Mouse (Mus musculus): ENCODE measurements around the gene Pik3c2b.

- TF ChIP-seq CTCF (conservative IDR thresholded peaks at IDR 0.05; ENCODE audit: low read length) (no peak), POU5F1 (IDR thresholded peaks at IDR 0.05; ENCODE audit: borderline replicate concordance, low read length) (no peak), NANOG (IDR thresholded peaks at IDR 0.05; ENCODE audit: borderline replicate concordance, low read length) (no peak)
Observed at GRCm38 (mm10) chr1:133148122-133148521, 102.7 kb downstream of the Pik3c2b start.
